Mouse (Mus musculus): ENCODE measurements around the gene Fam170b. TPM values are rescaled to one million over a fixed set of nuclear protein-coding genes. Genes with fewer than 3 reads are reported as not detected.

The Fam170b gene
- total RNA-seq, 2 experiments from 2014 or later: not detected

Other genes starting within 250 kb of the Fam170b start
- gene Prrxl1, start 234.6 kb upstream of the Fam170b start, total RNA-seq (2021): not detected
- gene 3425401B19Rik, start 148.7 kb upstream of the Fam170b start, total RNA-seq (2021): 100 to 1,000 TPM; 137 to 194 TPM
- 1 to 10 TPM in 1 of 2 experiments, under 1 TPM in 1; 0.70 to 1.1 TPM for gene Tmem273, start 48.0 kb upstream of the Fam170b start, total RNA-seq (2021)
- 10 to 100 TPM; 41.5 to 43.6 TPM for gene Vstm4, start 22.8 kb downstream of the Fam170b start, total RNA-seq (2021)
- gene Lrrc18, start 157.4 kb downstream of the Fam170b start, total RNA-seq (2021): under 1 TPM; 0.34 to 0.37 TPM